Mouse (Mus musculus) limb, embryonic 13.5 days (tissue): ENCODE data around the gene Grb10. TPM values are rescaled to one million over a fixed set of nuclear protein-coding genes. Genes with fewer than 3 reads are reported as not detected.
A peak's percentile ranks its signal among the peaks of the same experiment; 100 is the strongest.

Experiments used
- ATAC-seq: fragments of 200-750 bp; cut with Nextera tagmentation; 2 replicates; pipeline ENCODE4 v1.8.0; 2017; ENCODE audit warnings: low read depth, moderate number of reproducible peaks, moderate TSS enrichment; ENCODE audit not compliant: low FRiP score
- H3K27ac ChIP-seq: fragments of 300-500 bp; sonication (generic); 2 replicates; pipeline ENCODE4 v1.5.1; 2015; ENCODE audit warnings: inconsistent platforms, mild to moderate bottlenecking, moderate library complexity
- H3K27me3 ChIP-seq: fragments of 300-500 bp; sonication (generic); 2 replicates; pipeline ENCODE4 v1.6.1; 2015; ENCODE audit warnings: mild to moderate bottlenecking, inconsistent platforms
- H3K36me3 ChIP-seq: fragments of 300-500 bp; sonication (generic); 2 replicates; pipeline ENCODE4 v1.6.1; 2015; ENCODE audit warnings: inconsistent platforms, mild to moderate bottlenecking, moderate library complexity
- H3K4me1 ChIP-seq: fragments of 300-500 bp; sonication (generic); 2 replicates; pipeline ENCODE4 v1.6.1; 2015; ENCODE audit warnings: inconsistent platforms
- H3K4me2 ChIP-seq: fragments of 300-500 bp; sonication (generic); replicated peaks from 2 replicates; pipeline ENCODE4 v1.6.1; 2015; ENCODE audit warnings: inconsistent platforms, mild to moderate bottlenecking, moderate library complexity
- H3K4me3 ChIP-seq: fragments of 300-500 bp; sonication (generic); 2 replicates; pipeline ENCODE4 v1.5.1; 2015; ENCODE audit warnings: moderate library complexity, mild to moderate bottlenecking, inconsistent platforms
- H3K9ac ChIP-seq: fragments of 300-500 bp; sonication (generic); 2 replicates; pipeline ENCODE4 v1.6.1; 2015; ENCODE audit warnings: mild to moderate bottlenecking, inconsistent platforms
- H3K9me3 ChIP-seq: fragments of 300-500 bp; sonication (generic); 2 replicates; pipeline ENCODE4 v1.6.1; 2016; ENCODE audit warnings: inconsistent platforms
- WGBS: fragments of 180-500 bp; shearing (Covaris S2); methylation state at CpG from one replicate; pipeline ENCODE4 v1.1.7; 2015; 5-methylcytosine and 5-hydroxymethylcytosine counted together
- polyA plus RNA-seq: library from polyadenylated mRNA; unstranded; fragments of >200 nt; fragmentation: Nextera tagmentation; extraction: Ambion mirVana; gene quantifications from 2 replicates; pipeline ENCODE4 v1.2.1, GENCODE M21; 2015

The Grb10 gene
- polyA plus RNA-seq, 1 experiment from 2014 or later = 614 TPM

GRCm38 (mm10) chr11:11989850-11990249 lies 48.6 kb downstream of the Grb10 start:
- Histone ChIP-seq H3K4me3 (no peak overlapping the region), H3K4me1 (no peaks in the 10 kb centered on the region), H3K9me3 (no peaks in the 10 kb centered on the region; the same call in 1 of the 2 replicates), H3K27me3 (no peaks in the 10 kb centered on the region), H3K4me2 (no peak overlapping the region), H3K9ac (no peak overlapping the region), H3K27ac (no peak overlapping the region), H3K36me3 (peaks cover 12% of the 10 kb centered on the region)
- 81% methylated on average over 4 of the region's 4 CpGs for WGBS
- no peak for ATAC-seq

GRCm38 (mm10) chr11:11987233-11987632 lies 51.2 kb downstream of the Grb10 start:
- ATAC-seq = no peak
- peaks cover 25% of the 10 kb centered on the region for H3K36me3 ChIP-seq
- no peaks in the 10 kb centered on the region for H3K9me3 ChIP-seq
- WGBS = 93% methylated on average over 3 of the region's 3 CpGs
- H3K4me3 ChIP-seq = no peak overlapping the region
- no peaks in the 10 kb centered on the region for H3K27me3 ChIP-seq
- H3K9ac ChIP-seq = no peak overlapping the region
- H3K27ac ChIP-seq = no peak overlapping the region
- no peak overlapping the region for H3K4me2 ChIP-seq
- H3K4me1 ChIP-seq = no peaks in the 10 kb centered on the region

GRCm38 (mm10) chr11:11978611-11979197 lies 59.8 kb downstream of the Grb10 start:
- Histone ChIP-seq H3K9me3 (no peaks in the 10 kb centered on the region), H3K36me3 (peaks cover 23% of the 10 kb centered on the region), H3K4me1 (peaks cover 9% of the 10 kb centered on the region; the same call in 1 of the 2 replicates), H3K9ac (no peak overlapping the region), H3K27me3 (no peaks in the 10 kb centered on the region), H3K27ac (no peak overlapping the region), H3K4me3 (no peak overlapping the region), H3K4me2 (no peak overlapping the region)
- ATAC-seq = no peak
- WGBS = 56% methylated on average over 5 of the region's 5 CpGs

- WGBS = 47% methylated on average over 10 of the region's 10 CpGs
- Histone ChIP-seq H3K4me3 (no peak overlapping the region), H3K4me1 (peaks cover 10% of the 10 kb centered on the region), H3K9ac (no peak overlapping the region), H3K9me3 (no peaks in the 10 kb centered on the region; the same call in 1 of the 2 replicates), H3K27ac (no peak overlapping the region), H3K4me2 (no peak overlapping the region), H3K36me3 (peaks cover 36% of the 10 kb centered on the region), H3K27me3 (no peaks in the 10 kb centered on the region)
- ATAC-seq = no peak
Observed at GRCm38 (mm10) chr11:11974591-11975255, 63.8 kb downstream of the Grb10 start.

GRCm38 (mm10) chr11:11973366-11974014 lies 65.0 kb downstream of the Grb10 start:
- Histone ChIP-seq H3K27me3 (no peaks in the 10 kb centered on the region), H3K9ac (no peak overlapping the region), H3K9me3 (no peaks in the 10 kb centered on the region; the same call in 1 of the 2 replicates), H3K4me1 (peaks cover 13% of the 10 kb centered on the region), H3K4me3 (no peak overlapping the region), H3K36me3 (peaks cover 48% of the 10 kb centered on the region), H3K4me2 (no peak overlapping the region), H3K27ac (no peak overlapping the region)
- ATAC-seq = peak; percentile 74
- WGBS = 38% methylated on average over 8 of the region's 8 CpGs

GRCm38 (mm10) chr11:11972401-11973110 lies 65.9 kb downstream of the Grb10 start:
- Histone ChIP-seq H3K4me1 (peaks cover 16% of the 10 kb centered on the region), H3K9me3 (no peaks in the 10 kb centered on the region; the same call in 1 of the 2 replicates), H3K36me3 (peaks cover 57% of the 10 kb centered on the region), H3K4me2 (no peak overlapping the region), H3K9ac (no peak overlapping the region), H3K4me3 (no peak overlapping the region), H3K27ac (0 out of 2 replicates have a peak overlapping the region, but pooled peaks have one; percentile 1), H3K27me3 (no peaks in the 10 kb centered on the region)
- 90% methylated on average over 6 of the region's 6 CpGs for WGBS
- ATAC-seq = no peak

GRCm38 (mm10) chr11:11970246-11970645 lies 68.2 kb downstream of the Grb10 start:
- H3K27me3 ChIP-seq = no peaks in the 10 kb centered on the region
- no peak overlapping the region for H3K4me3 ChIP-seq
- no peak overlapping the region for H3K9ac ChIP-seq
- H3K27ac ChIP-seq = no peak overlapping the region
- peaks cover 25% of the 10 kb centered on the region for H3K4me1 ChIP-seq
- no peak for ATAC-seq
- WGBS = 92% methylated on average over 11 of the region's 11 CpGs
- peaks cover 76% of the 10 kb centered on the region for H3K36me3 ChIP-seq
- H3K9me3 ChIP-seq = no peaks in the 10 kb centered on the region; the same call in 1 of the 2 replicates
- H3K4me2 ChIP-seq = no peak overlapping the region

- Histone ChIP-seq H3K27ac (peak overlapping the region; percentile 77), H3K4me3 (no peak overlapping the region), H3K9ac (no peak overlapping the region), H3K4me1 (peaks cover 28% of the 10 kb centered on the region), H3K4me2 (no peak overlapping the region), H3K27me3 (no peaks in the 10 kb centered on the region), H3K36me3 (peaks cover 85% of the 10 kb centered on the region), H3K9me3 (no peaks in the 10 kb centered on the region; the same call in 1 of the 2 replicates)
- 43% methylated on average over 6 of the region's 6 CpGs for WGBS
- peak; percentile 22; the same call in 1 of the 2 replicates for ATAC-seq
Observed at GRCm38 (mm10) chr11:11968830-11969229, 69.7 kb downstream of the Grb10 start.

- no peaks in the 10 kb centered on the region for H3K27me3 ChIP-seq
- H3K4me3 ChIP-seq = no peak overlapping the region
- no peaks in the 10 kb centered on the region; the same call in 1 of the 2 replicates for H3K9me3 ChIP-seq
- no peak overlapping the region for H3K4me2 ChIP-seq
- WGBS = 86% methylated on average over 8 of the region's 8 CpGs
- no peak for ATAC-seq
- no peak overlapping the region for H3K27ac ChIP-seq
- H3K9ac ChIP-seq = no peak overlapping the region
- H3K4me1 ChIP-seq = peaks cover 39% of the 10 kb centered on the region
- peaks cover 83% of the 10 kb centered on the region for H3K36me3 ChIP-seq
Observed at GRCm38 (mm10) chr11:11967519-11967918, 71.0 kb downstream of the Grb10 start.

- Histone ChIP-seq H3K4me3 (no peak overlapping the region), H3K9me3 (no peaks in the 10 kb centered on the region; the same call in 1 of the 2 replicates), H3K4me2 (no peak overlapping the region), H3K9ac (no peak overlapping the region), H3K27ac (peak overlapping the region; percentile 58; the same call in 1 of the 2 replicates), H3K36me3 (peaks cover 77% of the 10 kb centered on the region), H3K27me3 (no peaks in the 10 kb centered on the region), H3K4me1 (peaks cover 52% of the 10 kb centered on the region)
- WGBS = 77% methylated on average over 3 of the region's 3 CpGs
- no peak for ATAC-seq
Observed at GRCm38 (mm10) chr11:11966220-11966619, 72.3 kb downstream of the Grb10 start.

GRCm38 (mm10) chr11:11965501-11966125 lies 72.9 kb downstream of the Grb10 start:
- H3K36me3 ChIP-seq = peaks cover 71% of the 10 kb centered on the region
- H3K9me3 ChIP-seq = no peaks in the 10 kb centered on the region
- peaks cover 58% of the 10 kb centered on the region for H3K4me1 ChIP-seq
- no peak overlapping the region for H3K4me3 ChIP-seq
- H3K27ac ChIP-seq = peak overlapping the region; percentile 58; the same call in 1 of the 2 replicates
- 72% methylated on average over 12 of the region's 12 CpGs for whole genome bisulfite sequencing
- no peak for ATAC-seq
- H3K9ac ChIP-seq = no peak overlapping the region
- H3K4me2 ChIP-seq = no peak overlapping the region
- no peaks in the 10 kb centered on the region for H3K27me3 ChIP-seq
